Mouse (Mus musculus) neural tube, embryonic 11.5 days (tissue): ENCODE measurements around the gene 1190005I06Rik. TPM values are rescaled to one million over a fixed set of nuclear protein-coding genes. Genes with fewer than 3 reads are reported as not detected.

ENCODE experiments used
- ATAC-seq: fragments of 200-750 bp; cut with Nextera tagmentation; 2 replicates; pipeline ENCODE4 v1.8.0; 2017; ENCODE audit warnings: moderate number of reproducible peaks, mild to moderate bottlenecking, moderate TSS enrichment, moderate library complexity; ENCODE audit not compliant: insufficient read depth, low FRiP score, low TSS enrichment
- DNase-seq: peaks from one replicate; pipeline ENCODE4 v3.0.0-alpha.2; 2015; ENCODE audit warnings: low spot score
- H3K27ac ChIP-seq: fragments of 300-500 bp; sonication (generic); 2 replicates; pipeline ENCODE4 v1.5.1; 2014; ENCODE audit warnings: low read depth, mild to moderate bottlenecking, low read length
- H3K27me3 ChIP-seq: fragments of 300-500 bp; sonication (generic); 2 replicates; pipeline ENCODE4 v1.6.1; 2014; ENCODE audit warnings: mild to moderate bottlenecking, low read length, mixed read lengths; ENCODE audit not compliant: control insufficient read depth, insufficient read depth
- H3K36me3 ChIP-seq: fragments of 300-500 bp; sonication (generic); 2 replicates; pipeline ENCODE4 v1.6.1; 2014; ENCODE audit warnings: mild to moderate bottlenecking, low read length, moderate library complexity, mixed read lengths; ENCODE audit not compliant: control insufficient read depth, insufficient read depth
- H3K4me1 ChIP-seq: fragments of 300-500 bp; sonication (generic); 2 replicates; pipeline ENCODE4 v1.6.1; 2014; ENCODE audit warnings: low read length, mixed read lengths; ENCODE audit not compliant: control insufficient read depth, insufficient read depth
- H3K4me2 ChIP-seq: fragments of 300-500 bp; sonication (generic); 2 replicates; pipeline ENCODE4 v1.6.1; 2014; ENCODE audit warnings: low read depth, mild to moderate bottlenecking, moderate library complexity
- H3K4me3 ChIP-seq: fragments of 300-500 bp; sonication (generic); 2 replicates; pipeline ENCODE4 v1.5.1; 2014; ENCODE audit warnings: low read depth, low read length
- H3K9ac ChIP-seq: fragments of 300-500 bp; sonication (generic); 2 replicates; pipeline ENCODE4 v1.6.1; 2014; ENCODE audit warnings: mild to moderate bottlenecking, low read length
- H3K9me3 ChIP-seq: fragments of 300-500 bp; sonication (generic); 2 replicates; pipeline ENCODE4 v1.6.1; 2016; ENCODE audit warnings: low read length; ENCODE audit not compliant: control insufficient read depth
- WGBS: fragments of 180-500 bp; shearing (Covaris S2); extraction: QIAGEN DNeasy Blood & Tissue Kit; methylation state at CpG from one replicate; pipeline ENCODE4 v1.1.7; 2014; 5-methylcytosine and 5-hydroxymethylcytosine counted together
- polyA plus RNA-seq: library from polyadenylated mRNA; unstranded; fragments of >200 nt; fragmentation: Nextera tagmentation; extraction: Ambion mirVana; gene quantifications from 2 replicates; pipeline ENCODE4 v1.2.1, GENCODE M21; 2014

Gene 1190005I06Rik
- polyA plus RNA-seq, 1 experiment from 2014 or later = 2.5 TPM

DNA sequence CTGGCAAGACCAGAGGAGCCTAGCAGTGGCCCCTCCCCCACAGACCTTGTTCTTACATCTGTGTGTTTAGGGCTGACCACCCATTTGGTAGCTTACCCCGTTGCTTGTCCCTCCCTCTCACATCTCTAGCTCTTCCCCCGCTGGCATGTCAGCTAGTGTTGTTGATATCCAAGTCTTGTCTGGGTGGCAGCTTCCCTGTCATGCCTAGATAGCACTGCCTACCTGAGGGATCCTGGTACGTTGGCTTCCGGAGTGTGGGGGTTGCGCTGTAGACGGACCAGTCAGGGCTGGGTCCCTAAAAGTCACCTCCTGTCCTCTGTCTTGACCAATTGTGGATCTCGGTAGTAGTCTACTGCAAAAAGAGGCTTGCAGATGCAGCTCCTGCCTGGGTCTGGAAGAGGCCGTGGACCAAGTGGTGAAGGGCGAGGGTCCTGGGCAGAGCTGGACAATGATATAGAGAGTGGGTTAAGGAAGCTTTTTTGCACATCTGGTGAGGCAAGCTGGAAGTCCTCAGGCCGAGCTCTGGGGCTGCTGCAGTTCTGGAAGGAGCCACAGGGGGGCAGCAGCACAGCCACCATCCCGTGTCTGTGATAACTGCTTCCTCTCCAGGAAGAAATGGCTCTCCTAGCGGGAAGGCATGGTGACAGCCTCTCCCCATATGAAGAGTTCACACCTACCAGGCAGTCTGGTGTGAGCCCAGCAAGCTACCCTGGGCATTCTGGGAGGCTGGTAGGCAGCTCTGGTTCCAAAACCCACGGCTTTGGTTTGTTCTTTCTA is 77.3 kb downstream of the 1190005I06Rik start:
- ATAC-seq (no peak), DNase-seq (peak; percentile 87)
- no peaks in the 10 kb centered on the region for H3K9me3 ChIP-seq
- 62% methylated on average over 13 of the region's 13 CpGs for WGBS
- H3K27me3 ChIP-seq = no peaks in the 10 kb centered on the region
- no peak overlapping the region for H3K27ac ChIP-seq
- H3K9ac ChIP-seq = no peak overlapping the region
- H3K36me3 ChIP-seq = peaks cover 56% of the 10 kb centered on the region
- no peak overlapping the region for H3K4me2 ChIP-seq
- H3K4me3 ChIP-seq = no peak overlapping the region
- H3K4me1 ChIP-seq = peaks cover 15% of the 10 kb centered on the region

DNA sequence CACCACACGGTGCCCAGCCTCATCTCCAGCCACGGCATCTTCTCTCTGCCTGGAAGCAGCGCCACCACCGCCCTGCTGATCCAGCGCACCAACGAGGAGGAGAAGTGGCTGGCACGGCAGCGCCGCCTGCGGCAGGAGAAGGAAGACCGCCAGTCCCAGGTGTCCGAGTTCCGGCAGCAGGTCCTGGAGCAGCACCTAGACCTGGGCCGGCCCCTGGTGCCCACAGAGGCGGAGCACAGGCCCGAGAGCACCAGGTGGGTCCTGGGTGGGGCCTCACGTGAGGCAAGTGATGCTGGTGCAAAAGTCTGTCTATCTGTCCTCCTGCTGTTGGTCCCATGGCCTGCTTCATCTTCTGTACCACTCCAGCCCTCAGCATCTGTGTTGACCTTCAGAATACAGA is 78.3 kb downstream of the 1190005I06Rik start:
- Histone ChIP-seq H3K9me3 (no peaks in the 10 kb centered on the region), H3K27ac (no peak overlapping the region)

DNA sequence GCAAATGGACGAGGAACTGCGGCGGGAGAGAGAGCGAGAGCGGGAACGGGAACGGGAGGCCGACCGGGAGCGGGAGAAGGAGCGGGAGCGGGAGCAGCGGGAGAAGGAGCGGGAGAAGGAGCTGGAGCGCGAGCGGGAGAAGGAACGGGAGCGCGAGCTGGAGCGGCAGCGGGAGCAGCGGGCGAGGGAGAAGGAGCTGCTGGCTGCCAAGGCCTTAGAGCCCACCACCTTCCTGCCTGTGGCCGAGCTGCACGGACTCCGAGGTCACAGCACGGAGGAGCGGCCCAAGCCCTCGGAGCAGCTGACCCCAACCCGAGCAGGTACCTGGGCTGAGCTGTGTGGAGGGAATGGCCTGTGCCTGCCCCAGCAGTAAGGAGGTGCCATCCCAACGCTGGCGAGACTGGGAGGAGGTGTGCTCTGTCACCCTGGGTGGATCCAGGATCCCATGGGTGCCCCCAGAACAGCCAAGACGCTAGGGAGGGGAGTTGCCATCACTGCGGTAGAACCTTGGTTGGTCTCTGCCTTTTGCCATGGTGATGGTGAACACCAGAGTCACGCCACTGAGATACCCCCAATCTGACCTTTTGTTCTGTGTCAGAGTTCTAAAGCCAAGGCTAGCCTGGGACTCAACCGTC is 79.2 kb downstream of the 1190005I06Rik start:
- 95% methylated on average over 35 of the region's 37 CpGs for whole genome bisulfite sequencing
- Histone ChIP-seq H3K9me3 (no peaks in the 10 kb centered on the region), H3K27me3 (no peaks in the 10 kb centered on the region), H3K4me2 (no peak overlapping the region), H3K4me1 (peaks cover 33% of the 10 kb centered on the region), H3K4me3 (no peak overlapping the region), H3K36me3 (peaks cover 46% of the 10 kb centered on the region), H3K9ac (no peak overlapping the region), H3K27ac (no peak overlapping the region)
- DNase-seq (peak; percentile 12), ATAC-seq (no peak)

More for the DNA sequence above, 78.3 kb downstream of the 1190005I06Rik start:
- Histone ChIP-seq H3K4me3 (no peak overlapping the region), H3K36me3 (peaks cover 50% of the 10 kb centered on the region), H3K27me3 (no peaks in the 10 kb centered on the region), H3K4me2 (no peak overlapping the region), H3K4me1 (peaks cover 25% of the 10 kb centered on the region), H3K9ac (no peak overlapping the region)
- no peak for DNase-seq
- ATAC-seq = no peak
- 96% methylated on average over 17 of the region's 17 CpGs for WGBS

DNA sequence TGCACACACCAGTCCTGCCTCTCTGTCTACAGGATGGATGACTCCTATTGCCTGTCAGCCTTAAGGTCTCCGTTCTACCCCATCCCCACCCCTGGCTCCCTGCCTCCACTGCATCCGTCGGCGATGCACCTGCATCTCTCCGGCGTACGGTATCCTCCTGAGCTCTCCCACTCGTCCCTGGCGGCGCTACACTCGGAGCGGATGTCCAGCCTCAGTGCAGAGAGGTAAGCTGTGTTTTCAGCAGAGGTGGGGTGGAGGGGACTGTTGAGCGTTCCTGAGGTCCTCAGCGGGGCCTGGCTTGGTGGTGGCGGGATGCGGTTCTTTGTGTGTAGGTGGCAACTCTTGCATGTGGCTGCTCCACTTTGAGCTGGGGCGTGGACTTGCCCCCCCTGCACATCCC is 79.7 kb downstream of the 1190005I06Rik start:
- DNase-seq (peak; percentile 9), ATAC-seq (no peak)
- Histone ChIP-seq H3K9ac (no peak overlapping the region), H3K4me1 (peaks cover 38% of the 10 kb centered on the region), H3K36me3 (peaks cover 44% of the 10 kb centered on the region), H3K4me2 (no peak overlapping the region), H3K4me3 (no peak overlapping the region), H3K27ac (no peak overlapping the region), H3K9me3 (no peaks in the 10 kb centered on the region), H3K27me3 (no peaks in the 10 kb centered on the region)
- 96% methylated on average over 17 of the region's 17 CpGs for WGBS

DNA sequence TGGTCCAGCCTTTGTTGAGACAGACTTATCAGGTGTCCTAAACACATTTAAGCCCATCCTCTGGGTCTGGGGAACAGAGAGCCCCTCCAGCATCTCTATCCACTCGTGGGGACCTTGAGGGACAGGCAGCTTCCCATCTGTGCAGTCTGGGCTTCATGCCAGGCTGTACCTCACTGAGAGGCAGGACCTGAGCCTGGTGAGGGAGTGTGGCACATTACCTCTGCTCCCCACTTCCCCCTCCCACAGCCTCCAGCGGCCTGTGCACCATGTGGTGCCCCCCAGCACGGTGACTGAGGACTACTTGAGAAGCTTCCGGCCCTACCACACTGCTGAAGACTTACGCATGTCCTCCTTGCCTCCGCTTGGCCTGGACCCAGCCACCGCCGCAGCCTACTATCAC is 80.8 kb downstream of the 1190005I06Rik start:
- Histone ChIP-seq H3K4me3 (no peak overlapping the region), H3K9me3 (no peaks in the 10 kb centered on the region), H3K4me1 (peaks cover 49% of the 10 kb centered on the region), H3K36me3 (peaks cover 37% of the 10 kb centered on the region), H3K9ac (no peak overlapping the region), H3K27ac (no peak overlapping the region), H3K27me3 (no peaks in the 10 kb centered on the region), H3K4me2 (no peak overlapping the region)
- 95% methylated on average over 8 of the region's 8 CpGs for WGBS
- DNase-seq (no peak), ATAC-seq (no peak)

DNA sequence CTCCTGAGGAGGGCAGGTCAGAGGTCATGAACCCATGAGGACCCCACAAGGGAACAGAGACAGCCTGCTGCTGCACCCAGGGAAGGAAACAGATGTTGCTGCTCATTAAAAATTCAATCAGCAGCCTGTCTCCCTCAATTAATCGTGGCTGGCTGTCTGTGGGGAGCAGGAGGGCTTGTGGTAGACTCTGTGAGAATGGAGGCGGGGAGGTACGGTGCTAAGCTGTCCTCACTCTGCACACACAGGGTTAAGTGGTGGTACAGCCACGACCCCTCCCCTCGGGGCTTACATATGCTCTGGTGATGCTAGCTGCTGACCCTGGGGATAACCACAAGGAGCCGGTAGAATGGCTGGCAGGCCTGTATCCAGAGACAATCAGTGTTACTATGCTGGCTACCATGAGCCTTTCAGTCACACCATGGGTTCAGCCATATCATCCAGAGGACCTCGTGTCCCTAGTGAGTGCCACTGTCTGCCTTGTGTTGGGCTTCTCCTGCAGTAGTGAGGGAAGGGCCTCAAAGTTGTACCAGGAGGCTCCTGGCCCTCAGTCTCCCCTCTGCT is 82.2 kb downstream of the 1190005I06Rik start:
- no peak overlapping the region for H3K4me2 ChIP-seq

DNA sequence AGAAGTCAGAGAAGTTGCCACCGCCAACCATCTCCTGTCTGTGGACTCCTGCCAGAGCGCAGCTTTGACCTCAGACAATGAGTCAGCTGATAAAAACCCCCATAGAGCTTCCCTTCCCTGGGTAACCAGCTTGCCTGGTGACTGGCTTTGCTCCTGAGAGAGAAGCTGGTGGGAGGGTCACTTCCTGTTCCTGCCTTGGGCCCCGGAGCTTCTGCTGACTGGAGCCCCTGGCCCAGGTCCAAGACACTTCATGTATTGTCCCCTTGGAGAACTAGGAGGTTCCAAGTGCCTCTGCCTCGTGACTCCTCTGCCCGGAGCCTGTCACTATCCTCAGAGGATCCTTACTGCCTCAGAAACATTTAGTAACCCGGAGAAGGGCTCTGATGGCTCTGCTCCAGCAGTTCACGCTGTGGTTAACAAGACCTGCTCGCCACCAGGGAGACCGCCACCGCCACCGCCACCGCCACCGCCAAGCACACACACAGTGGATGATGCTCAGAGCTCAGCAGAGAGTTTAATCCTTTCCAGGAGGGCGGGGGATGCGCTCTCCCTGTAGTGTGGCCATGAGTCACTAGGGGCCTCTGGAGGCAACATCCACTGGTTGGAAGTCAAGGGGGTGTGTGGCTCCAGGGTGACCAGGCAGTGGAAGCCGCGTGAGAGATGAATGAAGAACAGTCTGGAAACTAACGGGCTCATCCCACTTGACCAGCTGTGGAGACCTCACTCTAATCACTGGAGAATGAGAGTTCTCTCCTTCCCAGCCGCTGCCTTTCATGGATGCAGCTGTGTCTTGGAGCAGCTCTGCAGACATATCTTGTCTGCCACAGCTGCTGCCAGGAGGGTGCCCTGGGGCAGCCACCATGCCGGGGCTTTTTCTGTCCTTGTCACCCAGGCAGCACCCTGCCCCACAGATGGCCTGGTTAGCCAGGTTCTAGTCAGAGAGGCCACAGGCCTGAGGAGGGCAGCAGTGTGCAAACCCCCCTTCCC is 83.3 kb downstream of the 1190005I06Rik start:
- Histone ChIP-seq H3K27ac (peak overlapping the region; percentile 67), H3K4me2 (no peak overlapping the region), H3K4me3 (no peak overlapping the region), H3K27me3 (no peaks in the 10 kb centered on the region), H3K9ac (no peak overlapping the region), H3K4me1 (peaks cover 63% of the 10 kb centered on the region), H3K9me3 (no peaks in the 10 kb centered on the region), H3K36me3 (peaks cover 31% of the 10 kb centered on the region)
- ATAC-seq = 0 out of 2 replicates have a peak, but pooled peaks have one; percentile 29
- peak; percentile 68 for DNase-seq
- 56% methylated on average over 20 of the region's 20 CpGs for WGBS

More for the DNA sequence above, 82.2 kb downstream of the 1190005I06Rik start:
- peak overlapping the region; percentile 67 for H3K27ac ChIP-seq
- H3K27me3 ChIP-seq = no peaks in the 10 kb centered on the region
- WGBS = 18% methylated on average over 7 of the region's 7 CpGs
- no peaks in the 10 kb centered on the region for H3K9me3 ChIP-seq
- no peak overlapping the region for H3K4me3 ChIP-seq
- H3K9ac ChIP-seq = no peak overlapping the region
- DNase-seq (peak; percentile 62), ATAC-seq (peak; percentile 54)
- peaks cover 32% of the 10 kb centered on the region for H3K36me3 ChIP-seq
- H3K4me1 ChIP-seq = peaks cover 57% of the 10 kb centered on the region

DNA sequence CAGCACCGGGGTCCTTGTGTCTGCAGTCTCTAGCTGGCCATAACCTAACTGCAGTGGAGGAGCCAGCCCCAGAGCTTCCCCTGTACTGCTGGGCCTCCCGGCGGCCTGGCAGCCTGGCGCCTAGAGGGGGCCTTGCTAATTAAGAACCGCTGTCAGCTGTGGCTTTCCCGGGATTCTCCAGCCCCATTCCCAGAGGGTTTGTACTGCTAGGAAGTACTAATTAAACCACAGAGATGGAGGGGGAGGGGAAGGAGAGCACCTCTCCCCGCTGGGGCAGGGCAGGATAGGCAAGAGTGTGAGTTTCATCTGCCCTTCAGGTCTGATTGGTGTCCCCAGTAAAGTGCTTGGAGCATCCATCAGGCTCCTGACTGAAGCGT is 84.1 kb downstream of the 1190005I06Rik start:
- Histone ChIP-seq H3K9ac (no peak overlapping the region), H3K27me3 (no peaks in the 10 kb centered on the region), H3K4me2 (no peak overlapping the region), H3K36me3 (peaks cover 24% of the 10 kb centered on the region), H3K4me1 (peaks cover 70% of the 10 kb centered on the region), H3K4me3 (no peak overlapping the region), H3K9me3 (no peaks in the 10 kb centered on the region), H3K27ac (peak overlapping the region; percentile 67)
- no peak for ATAC-seq
- peak; percentile 69 for DNase-seq
- WGBS = 18% methylated on average over 8 of the region's 8 CpGs
